Mouse (Mus musculus) erythroid progenitor cell, adult 5-6 weeks (primary cell): ENCODE data around the gene Rhod. TPM values are rescaled to one million over a fixed set of nuclear protein-coding genes. Genes with fewer than 3 reads are reported as not detected.
"Not testable (repeated sequence)": the region's sequence is repeated elsewhere in the genome, so short reads cannot be mapped to it uniquely, and the experiment has no call there.

Experiments
- ATAC-seq: replicated peaks from 2 replicates; pipeline ENCODE4 v1.8.0; 2016; ENCODE audit warnings: moderate number of reproducible peaks, mild to moderate bottlenecking, moderate TSS enrichment, inconsistent platforms; ENCODE audit not compliant: poor library complexity, low FRiP score, severe bottlenecking
- total RNA-seq, 2 experiments: library from RNA; stranded (forward) in 1 of 2; stranded (reverse) in 1 of 2; fragments of 150-400 nt in 1 of 2; fragments of 186-747, 209-891 nt in 1 of 2; gene quantifications; 2 replicates each; pipeline versions ENCODE4 v1.2.3 to v1.2.4; 2015 to 2017; ENCODE audit warnings: low replicate concordance in 2 of 2

The Rhod gene
- total RNA-seq, 2 experiments from 2014 or later: not detected

DNA sequence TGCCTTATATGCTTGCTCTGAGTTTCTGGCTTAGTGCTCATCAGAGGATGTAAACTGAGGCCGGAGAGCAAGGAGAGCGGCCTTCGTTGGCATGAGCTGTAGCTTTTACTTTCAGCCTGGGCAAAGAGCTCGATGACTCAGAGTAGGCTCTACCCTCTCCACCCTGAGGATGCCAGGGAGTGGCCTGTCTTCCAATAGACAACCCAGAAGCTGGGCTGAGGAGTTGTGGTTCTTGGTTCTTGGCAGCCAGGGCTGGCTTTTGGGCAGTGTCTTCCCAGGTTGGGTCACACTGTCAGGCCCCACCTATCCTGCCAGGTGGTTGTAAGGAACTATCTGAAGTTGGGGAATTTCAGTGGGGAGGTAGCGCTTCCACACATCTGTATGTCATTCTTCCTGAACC lies 19.5 kb downstream of the Rhod start:
- ATAC-seq: no peak

DNA sequence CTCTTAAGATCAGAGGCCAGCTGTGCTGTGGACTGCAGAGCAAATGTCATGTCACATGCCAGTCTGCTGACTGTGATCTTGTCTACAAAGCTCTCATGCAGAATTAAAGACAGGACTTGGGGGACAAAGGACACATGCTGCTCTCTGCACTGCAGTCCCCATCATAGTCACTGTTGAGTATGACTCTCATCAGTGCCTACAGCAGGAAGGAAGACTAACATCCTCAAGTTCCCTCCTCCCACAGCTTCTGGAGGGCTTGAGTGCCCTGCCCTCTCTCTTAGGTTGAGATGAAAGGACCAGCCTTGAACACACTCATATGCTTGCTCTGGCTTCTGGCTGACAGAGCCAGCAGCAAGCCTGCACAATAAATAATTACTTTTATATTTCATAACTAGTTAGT lies 21.5 kb downstream of the Rhod start:
- ATAC-seq: no peak

DNA sequence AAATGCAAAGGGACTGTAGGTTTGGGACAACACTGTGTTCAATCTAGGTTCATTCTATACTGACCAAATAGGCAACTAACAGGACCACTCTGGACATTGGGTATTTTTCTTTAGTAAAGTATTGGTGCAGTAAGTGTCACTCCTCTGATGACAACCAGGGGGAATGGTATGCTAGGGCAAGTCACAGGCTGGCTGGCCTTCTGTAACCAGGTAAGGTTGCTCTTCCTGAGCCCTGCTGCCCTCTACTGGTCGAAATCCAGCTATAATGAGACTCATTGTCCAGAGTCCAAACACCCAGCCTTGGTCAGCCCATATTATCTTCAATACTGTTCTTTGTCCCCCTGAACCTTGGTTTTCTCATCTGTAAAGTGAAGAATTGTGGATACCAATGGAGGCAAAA lies 22.0 kb downstream of the Rhod start:
- ATAC-seq: peak; percentile 88

DNA sequence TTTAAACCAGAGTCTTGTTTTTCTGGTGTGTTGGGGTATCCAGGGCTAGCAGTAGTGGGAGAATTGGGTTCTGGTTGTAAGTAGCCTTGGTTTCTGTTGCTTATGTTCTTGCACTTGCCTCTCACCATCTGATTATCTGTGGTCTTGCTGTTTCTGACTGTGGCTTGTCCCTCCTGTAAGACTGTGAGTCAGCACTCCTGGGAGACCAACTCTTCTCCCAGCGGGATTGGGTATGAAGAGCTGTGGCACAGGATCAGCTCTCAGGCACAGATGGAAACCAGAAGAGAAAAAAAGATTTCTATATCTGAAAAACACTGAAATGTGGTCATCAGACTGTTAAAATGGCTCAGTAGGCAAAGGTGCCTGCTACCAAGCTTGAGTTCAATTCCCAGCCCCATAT lies 24.6 kb downstream of the Rhod start:
- no peak for ATAC-seq

DNA sequence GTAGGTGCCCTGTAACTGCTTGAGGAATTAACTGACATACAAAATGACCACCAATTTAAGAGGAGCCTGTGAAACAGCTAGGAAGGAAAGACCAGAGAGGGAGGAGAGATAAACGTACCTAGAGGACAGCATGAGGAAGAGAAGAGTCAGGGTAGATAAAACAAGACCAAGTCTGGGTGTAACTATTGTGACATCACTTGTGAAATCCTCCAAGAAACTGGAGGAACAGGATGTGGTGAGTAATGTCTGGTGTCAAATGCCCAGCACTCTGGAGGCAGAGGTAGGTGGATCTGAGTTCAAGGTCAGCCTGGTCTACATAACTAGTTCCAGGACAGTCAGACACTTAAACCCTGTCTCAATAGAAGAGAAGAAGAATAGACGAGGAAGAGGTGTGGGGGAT lies 30.2 kb downstream of the Rhod start:
- ATAC-seq: no peak

DNA sequence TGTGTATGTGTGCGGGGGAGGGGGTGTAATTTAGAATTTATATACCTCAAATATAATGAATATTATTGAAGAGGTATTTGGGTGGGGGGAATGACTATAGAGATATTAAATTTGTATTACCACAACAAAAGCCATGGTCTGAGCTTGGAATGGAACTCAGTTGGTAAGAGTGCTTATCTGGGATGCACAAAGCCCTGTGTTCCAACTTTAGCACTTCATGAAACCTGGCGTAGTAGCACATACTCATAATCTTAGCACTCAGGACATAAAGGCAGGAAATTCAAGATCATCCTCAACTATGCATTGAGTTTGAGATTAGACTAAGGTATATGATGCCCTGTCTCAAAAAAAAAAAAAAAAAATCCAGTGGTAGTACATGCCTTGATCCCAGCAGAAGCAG lies 34.4 kb downstream of the Rhod start:
- ATAC-seq: no peak

DNA sequence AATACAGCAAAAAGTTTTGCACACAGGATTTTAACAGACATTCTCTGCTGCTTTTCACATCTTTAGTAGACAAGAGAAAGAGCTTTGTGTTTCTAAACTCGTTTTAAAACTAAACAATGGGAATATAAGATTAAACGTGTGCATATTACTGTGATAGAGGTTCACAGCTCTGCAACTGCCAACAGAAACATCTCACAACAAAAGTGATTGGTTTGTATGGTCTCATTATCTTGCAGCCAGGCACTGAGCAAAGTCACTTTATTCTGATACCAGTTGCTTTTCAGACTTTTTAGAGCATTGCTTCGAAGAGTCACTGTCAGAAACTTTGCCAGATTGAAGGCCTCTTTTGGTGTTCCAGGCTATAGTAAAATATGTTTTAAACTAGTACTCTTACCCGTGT lies 40.3 kb downstream of the Rhod start:
- ATAC-seq: no peak

DNA sequence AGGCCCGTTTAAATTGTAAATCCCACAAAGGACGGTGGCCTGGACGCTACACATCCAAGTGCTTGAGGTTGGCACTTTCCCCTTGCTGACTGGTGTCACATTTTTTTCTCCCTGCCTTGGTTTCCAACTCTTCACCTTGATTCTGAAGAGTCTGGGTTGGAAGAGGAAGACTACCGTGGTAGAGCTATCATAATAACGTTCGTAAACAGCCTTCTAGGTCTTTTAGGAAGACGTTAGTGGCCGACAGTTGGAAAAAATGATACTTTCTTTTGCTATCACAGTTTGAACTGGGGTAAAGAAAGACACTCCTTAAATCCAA lies 40.6 kb downstream of the Rhod start:
- ATAC-seq: no peak

DNA sequence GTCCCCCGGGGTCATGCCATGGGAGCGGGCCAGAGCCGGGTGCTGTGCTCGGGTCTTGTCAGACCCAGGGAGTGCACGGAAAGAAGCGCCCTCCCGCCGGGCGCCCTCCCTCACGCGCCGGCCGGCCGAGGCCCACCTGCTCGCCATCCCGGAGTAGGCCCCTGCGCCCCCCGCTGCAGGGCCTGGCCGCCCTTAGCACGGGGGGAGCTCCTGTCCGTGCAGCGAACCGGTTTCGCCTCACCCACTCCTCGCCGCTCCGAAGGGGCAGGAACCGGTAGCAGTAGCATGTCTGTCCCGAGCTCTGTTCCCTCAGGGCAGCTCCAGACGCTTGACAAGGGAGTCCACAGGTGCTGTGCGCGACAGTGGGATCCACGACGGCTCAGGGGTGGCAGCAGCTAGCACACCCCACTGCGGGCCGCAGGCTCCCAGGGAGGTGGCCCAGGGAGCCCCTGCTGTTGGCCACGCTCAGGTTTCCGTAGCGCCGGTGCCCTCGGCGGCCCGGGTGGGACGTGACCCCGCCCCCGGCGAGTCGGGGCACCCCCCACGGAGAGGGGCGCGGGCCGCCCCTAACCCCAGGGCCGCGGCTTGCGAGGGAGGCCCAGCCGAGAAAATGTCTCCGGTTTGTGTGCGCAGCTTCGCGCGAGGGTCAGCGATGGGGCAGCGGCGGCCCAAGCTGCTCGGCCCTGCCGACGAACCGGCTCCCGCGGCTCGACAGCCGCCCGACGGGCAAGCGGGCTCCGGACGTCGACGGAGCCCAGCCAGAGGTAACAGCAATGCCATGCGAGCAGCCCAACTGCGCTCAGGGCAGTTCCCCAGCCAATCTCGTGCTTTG lies 41.2 kb downstream of the Rhod start, which contains the start of gene Kdm2a:
Gene Kdm2a (minus strand): TSS at position 488 of the 832 bp plus-strand sequence.
- ATAC-seq: peak; percentile 21; the same call in 1 of the 2 replicates

DNA sequence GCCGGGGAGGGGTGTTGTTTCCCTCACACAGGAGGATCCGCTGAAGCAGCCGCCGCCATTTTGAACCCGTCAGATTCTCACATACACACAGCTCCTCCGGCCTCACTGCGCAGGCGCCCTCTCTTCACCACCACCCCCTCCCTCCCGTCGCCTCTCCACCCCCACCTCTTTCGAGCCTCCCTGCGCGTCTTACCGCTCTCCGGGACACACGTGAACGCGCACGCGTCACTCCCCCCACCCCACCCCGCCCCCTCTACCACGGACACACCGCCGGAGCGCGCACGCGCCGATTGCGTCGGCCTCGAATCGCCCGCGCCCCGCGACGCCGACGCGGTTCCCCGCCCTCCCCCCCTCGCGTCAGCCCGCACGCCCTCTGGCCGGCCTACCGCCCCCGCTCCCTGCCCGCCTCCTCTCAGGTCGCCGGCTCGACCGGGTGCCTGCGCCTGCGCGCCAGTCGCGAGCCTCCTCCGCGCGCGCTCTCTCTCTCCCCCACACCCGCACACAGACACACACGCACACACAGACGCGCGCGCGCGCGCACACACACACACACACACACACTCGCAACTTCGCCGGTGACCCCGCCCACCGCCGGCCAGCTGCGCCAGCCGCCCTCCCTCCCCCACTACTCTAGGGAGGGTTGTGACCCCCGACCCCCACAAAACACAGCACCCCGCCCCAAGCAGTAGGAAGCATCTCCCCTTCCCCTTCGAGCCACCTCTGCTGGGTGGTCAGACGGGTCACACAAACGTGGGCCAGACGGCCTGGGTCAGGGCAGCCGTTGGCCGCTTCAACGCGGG lies 42.0 kb downstream of the Rhod start:
- peak; percentile 84 for ATAC-seq

DNA sequence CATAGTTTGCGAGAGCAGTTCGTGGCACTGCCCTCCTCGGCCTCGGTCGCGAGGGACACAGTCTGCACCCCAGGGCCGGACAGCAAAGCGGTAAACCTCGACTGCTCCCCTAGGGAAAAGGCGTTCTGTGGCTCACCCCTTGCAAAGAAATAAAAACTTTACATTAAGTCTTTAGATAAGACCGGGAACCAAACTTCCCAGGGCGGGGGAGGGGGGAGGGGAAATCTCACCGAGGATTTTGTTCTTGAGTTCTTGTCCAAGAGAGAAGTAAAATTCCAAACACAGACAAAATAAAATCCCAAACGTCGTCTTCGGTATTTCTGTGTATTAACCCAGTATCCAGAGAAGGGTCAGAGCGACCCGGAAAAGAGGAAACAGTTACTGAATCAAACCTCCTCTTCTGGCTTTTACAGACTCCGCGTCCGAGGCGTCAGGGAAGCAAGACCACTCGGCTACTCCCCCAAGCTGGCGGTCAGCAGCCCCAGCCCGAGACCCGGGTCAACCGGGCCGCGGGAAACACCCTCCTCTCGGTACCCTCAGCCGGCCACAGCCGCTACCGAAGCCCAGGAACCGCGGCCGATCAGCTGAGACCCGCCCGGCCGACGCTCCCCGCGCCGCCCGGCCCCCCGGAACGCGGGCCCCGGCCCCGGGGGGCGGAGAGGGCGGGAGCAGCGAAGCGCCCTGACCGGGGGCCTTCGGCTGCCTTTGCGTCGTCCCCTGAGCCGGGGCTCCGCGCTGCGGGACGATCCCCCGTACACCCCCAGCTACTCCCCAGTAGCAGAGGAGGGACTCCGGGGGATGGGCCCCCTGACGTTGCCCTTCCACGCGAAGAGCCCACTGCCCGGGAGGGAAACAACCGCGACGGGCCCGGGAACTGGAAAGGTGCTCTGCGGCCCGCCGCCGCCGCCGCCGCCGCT lies 42.9 kb downstream of the Rhod start:
- peak; percentile 33; the same call in 1 of the 2 replicates for ATAC-seq

DNA sequence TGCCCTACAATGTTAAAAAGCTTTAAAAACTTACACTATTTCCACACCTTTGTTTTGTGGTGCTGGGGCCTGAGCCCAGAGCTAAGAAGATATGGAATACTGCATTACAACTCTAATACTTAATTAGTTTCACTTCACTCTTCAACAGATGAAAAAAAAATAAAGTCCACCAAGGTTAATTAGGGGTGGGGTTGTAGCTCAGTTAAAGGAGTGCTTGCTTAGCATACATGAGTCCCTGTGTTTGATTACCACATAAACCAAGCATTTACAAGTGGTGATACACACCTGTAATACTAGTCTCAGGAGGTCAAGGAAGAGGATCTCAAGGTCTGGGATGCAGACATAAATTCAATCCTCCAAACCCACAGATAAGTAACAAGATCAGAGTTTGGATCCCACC lies 52.0 kb downstream of the Rhod start:
- no peak for ATAC-seq

DNA sequence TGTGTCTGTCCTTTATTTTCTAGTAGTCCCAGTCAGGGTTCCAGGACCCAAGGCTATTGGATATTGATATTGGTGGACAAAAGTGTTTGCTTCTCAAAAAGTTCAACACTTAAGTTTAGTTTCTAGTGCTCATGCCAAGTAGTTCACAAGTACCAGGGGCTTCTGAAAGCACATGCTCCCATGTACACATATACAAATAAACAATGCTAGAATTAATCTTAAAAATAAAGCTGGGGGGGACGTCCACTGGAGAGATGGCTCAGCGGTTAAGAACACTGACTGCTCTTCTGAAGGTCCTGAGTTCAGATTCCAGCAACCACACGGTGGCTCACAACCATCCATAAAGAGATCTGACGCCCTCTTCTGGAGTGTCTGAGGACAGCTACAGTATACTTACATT lies 54.2 kb downstream of the Rhod start:
- no peak for ATAC-seq

DNA sequence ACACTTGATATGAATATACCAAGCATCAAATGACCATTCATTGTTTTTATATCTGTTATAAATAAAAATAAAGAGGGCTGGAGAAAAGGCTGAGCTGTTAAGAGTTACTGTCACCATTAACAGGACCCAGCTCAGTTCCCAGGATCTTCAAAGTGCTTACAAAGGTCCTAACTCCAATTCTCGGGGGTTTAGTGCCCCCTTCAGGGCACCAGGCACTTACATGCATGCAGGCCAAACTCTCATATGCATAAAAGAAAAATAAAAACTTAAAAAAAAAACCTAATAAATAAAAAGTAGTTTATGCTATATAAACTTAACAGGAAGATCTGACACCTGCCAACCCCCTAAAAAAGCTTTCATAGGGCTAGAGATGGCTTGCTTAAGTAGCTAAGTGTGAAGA lies 54.9 kb downstream of the Rhod start:
- ATAC-seq: no peak

DNA sequence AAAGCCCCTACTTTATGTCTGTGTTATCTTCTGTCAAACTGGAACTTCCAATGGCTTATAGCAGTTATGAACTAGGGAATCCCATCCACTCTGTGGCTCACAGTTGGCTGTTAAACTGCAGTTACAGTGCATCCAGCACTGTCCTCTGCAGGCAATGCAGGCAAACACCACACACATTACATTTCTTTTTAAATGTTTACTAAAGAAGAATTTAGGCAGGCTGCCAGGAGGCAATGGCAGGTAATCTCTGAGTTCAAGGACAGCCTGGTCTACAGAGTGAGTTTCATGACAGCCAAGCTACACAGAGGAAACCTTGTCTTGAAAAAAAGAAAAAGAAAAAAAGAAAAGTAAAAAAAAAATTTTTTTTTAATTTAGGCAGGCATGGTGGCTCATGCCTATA lies 55.9 kb downstream of the Rhod start:
- no peak for ATAC-seq

DNA sequence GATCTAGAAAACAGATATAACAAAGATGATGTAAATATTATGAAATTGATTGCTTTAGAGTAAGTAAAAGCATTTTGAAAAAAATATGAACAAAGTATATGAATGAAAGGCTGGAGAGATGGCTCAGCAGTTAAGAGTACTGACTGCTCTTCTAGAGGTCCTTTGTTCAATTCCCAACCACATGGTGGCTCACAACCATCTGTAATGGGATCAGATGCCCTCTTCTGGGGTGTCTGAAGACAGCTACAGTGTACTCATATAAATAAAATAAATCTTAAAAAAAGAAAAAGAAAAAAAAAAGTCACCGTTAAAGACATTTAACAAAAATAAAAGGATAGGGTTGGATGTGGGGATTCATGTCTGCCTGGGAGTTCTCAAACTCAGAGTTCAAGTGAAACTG lies 56.9 kb downstream of the Rhod start:
- ATAC-seq: not testable (repeated sequence)
